Mouse (Mus musculus) gastrocnemius, postnatal 25 days (tissue): ENCODE data around the gene Naa35. TPM values are rescaled to one million over a fixed set of nuclear protein-coding genes. Genes with fewer than 3 reads are reported as not detected.

Source experiments
- DNase-seq: peaks from one replicate; pipeline ENCODE4 v3.0.0; 2022
- total RNA-seq, 2 experiments: library from RNA; stranded (reverse); gene quantifications; 1 replicate in 1 of 2; 2 replicates in 1 of 2; pipeline ENCODE4 v1.2.3; 2021

Naa35 gene
- total RNA-seq, 2 experiments from 2014 or later = 26.6 to 37.5 TPM

GRCm38 (mm10) chr13:59639368-59640177, 54.5 kb downstream of the Naa35 start:
- no peak for DNase-seq

- peak; percentile 49 for DNase-seq
Measured at GRCm38 (mm10) chr13:59640178-59640440, 55.0 kb downstream of the Naa35 start.

GRCm38 (mm10) chr13:59642818-59643217, 57.8 kb downstream of the Naa35 start:
- no peak for DNase-seq

GRCm38 (mm10) chr13:59645491-59645890, 60.4 kb downstream of the Naa35 start:
- DNase-seq = no peak

- no peak for DNase-seq
Measured at GRCm38 (mm10) chr13:59646674-59647244, 61.7 kb downstream of the Naa35 start.

- no peak for DNase-seq
Measured at GRCm38 (mm10) chr13:59647484-59647883, 62.4 kb downstream of the Naa35 start.

- no peak for DNase-seq
Measured at GRCm38 (mm10) chr13:59648598-59648997, 63.5 kb downstream of the Naa35 start.

- DNase-seq = no peak
Measured at GRCm38 (mm10) chr13:59649781-59650180, 64.7 kb downstream of the Naa35 start.

GRCm38 (mm10) chr13:59652651-59653050, 67.6 kb downstream of the Naa35 start:
- no peak for DNase-seq

GRCm38 (mm10) chr13:59653136-59653535, 68.1 kb downstream of the Naa35 start:
- DNase-seq = no peak

GRCm38 (mm10) chr13:59654465-59654864, 69.4 kb downstream of the Naa35 start:
- DNase-seq = no peak

GRCm38 (mm10) chr13:59655718-59656315, 70.8 kb downstream of the Naa35 start:
- DNase-seq = no peak

GRCm38 (mm10) chr13:59656316-59656832, 71.3 kb downstream of the Naa35 start:
- DNase-seq = no peak

GRCm38 (mm10) chr13:59656975-59657388, 71.9 kb downstream of the Naa35 start:
- no peak for DNase-seq

- DNase-seq = no peak
Measured at GRCm38 (mm10) chr13:59657781-59658180, 72.7 kb downstream of the Naa35 start.

GRCm38 (mm10) chr13:59660371-59660770, 75.3 kb downstream of the Naa35 start:
- no peak for DNase-seq

- no peak for DNase-seq
Measured at GRCm38 (mm10) chr13:59661387-59661786, 76.3 kb downstream of the Naa35 start.

- DNase-seq = no peak
Measured at GRCm38 (mm10) chr13:59661966-59662365, 76.9 kb downstream of the Naa35 start.

GRCm38 (mm10) chr13:59663939-59664712, 79.1 kb downstream of the Naa35 start:
- no peak for DNase-seq

- DNase-seq = no peak
Measured at GRCm38 (mm10) chr13:59667763-59668162, 82.7 kb downstream of the Naa35 start.

- peak; percentile 27 for DNase-seq
Measured at GRCm38 (mm10) chr13:59668501-59669093, 83.5 kb downstream of the Naa35 start.

GRCm38 (mm10) chr13:59669946-59670345, 84.9 kb downstream of the Naa35 start:
- no peak for DNase-seq
